Mouse (Mus musculus) lung, embryonic 16.5 days (tissue): ENCODE measurements around the gene Mrpl10. TPM values are rescaled to one million over a fixed set of nuclear protein-coding genes. Genes with fewer than 3 reads are reported as not detected.

Source experiments
- ATAC-seq: fragments of 200-750 bp; cut with Nextera tagmentation; 2 replicates; pipeline ENCODE4 v1.8.0; 2017; ENCODE audit warnings: low read depth, mild to moderate bottlenecking, moderate library complexity
- H3K27ac ChIP-seq: fragments of 300-500 bp; sonication (generic); 2 replicates; pipeline ENCODE4 v1.5.1; 2014; ENCODE audit warnings: mild to moderate bottlenecking, control low read depth, low read length
- H3K27me3 ChIP-seq: fragments of 300-500 bp; sonication (generic); 2 replicates; pipeline ENCODE4 v1.6.1; 2014; ENCODE audit warnings: low read depth, low read length, mixed read lengths; ENCODE audit not compliant: control insufficient read depth, insufficient read depth
- H3K36me3 ChIP-seq: fragments of 300-500 bp; sonication (generic); 2 replicates; pipeline ENCODE4 v1.6.1; 2014; ENCODE audit warnings: low read length; ENCODE audit not compliant: control insufficient read depth, insufficient read depth
- H3K4me1 ChIP-seq: fragments of 300-500 bp; sonication (generic); replicated peaks from 2 replicates; pipeline ENCODE4 v1.6.1; 2014; ENCODE audit warnings: low read length, mixed read lengths; ENCODE audit not compliant: control insufficient read depth, insufficient read depth
- H3K4me2 ChIP-seq: fragments of 300-500 bp; sonication (generic); 2 replicates; pipeline ENCODE4 v1.6.1; 2014; ENCODE audit warnings: low read depth, low read length, control low read depth
- H3K4me3 ChIP-seq: fragments of 300-500 bp; sonication (generic); 2 replicates; pipeline ENCODE4 v1.5.1; 2014; ENCODE audit warnings: mild to moderate bottlenecking, low read length, control low read depth
- H3K9ac ChIP-seq: fragments of 300-500 bp; sonication (generic); 2 replicates; pipeline ENCODE4 v1.6.1; 2014; ENCODE audit warnings: low read length, control low read depth
- H3K9me3 ChIP-seq: fragments of 300-500 bp; sonication (generic); 2 replicates; pipeline ENCODE4 v1.6.1; 2016; ENCODE audit warnings: low read length; ENCODE audit not compliant: control insufficient read depth
- WGBS: fragments of 180-500 bp; shearing (Covaris S2); extraction: QIAGEN DNeasy Blood & Tissue Kit; methylation state at CpG from one replicate; pipeline ENCODE4 v1.1.7; 2014; 5-methylcytosine and 5-hydroxymethylcytosine counted together
- polyA plus RNA-seq: library from polyadenylated mRNA; unstranded; fragments of >200 nt; fragmentation: Nextera tagmentation; extraction: Ambion mirVana; gene quantifications from 2 replicates; pipeline ENCODE4 v1.2.1, GENCODE M21; 2015

The Mrpl10 gene
- polyA plus RNA-seq, 1 experiment from 2014 or later = 76.5 TPM

- WGBS = 38% methylated on average over 10 of the region's 10 CpGs
- no peak overlapping the region for H3K4me3 ChIP-seq
- no peak overlapping the region; the same call in 1 of the 2 replicates for H3K9ac ChIP-seq
- no peaks in the 10 kb centered on the region for H3K36me3 ChIP-seq
- peaks cover 38% of the 10 kb centered on the region for H3K27me3 ChIP-seq
- ATAC-seq = no peak
- no peak overlapping the region for H3K4me2 ChIP-seq
- H3K4me1 ChIP-seq = peaks cover 20% of the 10 kb centered on the region
- no peak overlapping the region; the same call in 1 of the 2 replicates for H3K27ac ChIP-seq
- no peaks in the 10 kb centered on the region for H3K9me3 ChIP-seq
Measured at GRCm38 (mm10) chr11:97024977-97025376, 16.4 kb upstream of the Mrpl10 start.

GRCm38 (mm10) chr11:97025721-97026344, 15.5 kb upstream of the Mrpl10 start:
- peaks cover 30% of the 10 kb centered on the region for H3K27me3 ChIP-seq
- peak overlapping the region; percentile 40 for H3K4me3 ChIP-seq
- H3K9me3 ChIP-seq = no peaks in the 10 kb centered on the region
- H3K4me2 ChIP-seq = peak overlapping the region; percentile 50
- WGBS = 3% methylated on average over 17 of the region's 17 CpGs
- ATAC-seq = peak; percentile 63
- H3K4me1 ChIP-seq = peaks cover 25% of the 10 kb centered on the region
- no peaks in the 10 kb centered on the region for H3K36me3 ChIP-seq
- H3K27ac ChIP-seq = peak overlapping the region; percentile 82
- H3K9ac ChIP-seq = peak overlapping the region; percentile 61

GRCm38 (mm10) chr11:97029686-97030417, 11.5 kb upstream of the Mrpl10 start, which contains the start of gene Scrn2:
Gene Scrn2, plus strand, starts transcription at chr11:97029938.
- Histone ChIP-seq H3K27me3 (no peaks in the 10 kb centered on the region), H3K9ac (peak within 1 kb of the TSS; percentile 90), H3K4me2 (peak within 1 kb of the TSS; percentile 85), H3K4me1 (peaks cover 12% of the 10 kb centered on the region), H3K4me3 (peak within 1 kb of the TSS; percentile 76), H3K9me3 (no peaks in the 10 kb centered on the region), H3K36me3 (no peaks in the 10 kb centered on the region), H3K27ac (peak within 1 kb of the TSS; percentile 91)
- ATAC-seq = peak; percentile 85
- under 1% methylated on average over 25 of the region's 25 CpGs for WGBS

DNA sequence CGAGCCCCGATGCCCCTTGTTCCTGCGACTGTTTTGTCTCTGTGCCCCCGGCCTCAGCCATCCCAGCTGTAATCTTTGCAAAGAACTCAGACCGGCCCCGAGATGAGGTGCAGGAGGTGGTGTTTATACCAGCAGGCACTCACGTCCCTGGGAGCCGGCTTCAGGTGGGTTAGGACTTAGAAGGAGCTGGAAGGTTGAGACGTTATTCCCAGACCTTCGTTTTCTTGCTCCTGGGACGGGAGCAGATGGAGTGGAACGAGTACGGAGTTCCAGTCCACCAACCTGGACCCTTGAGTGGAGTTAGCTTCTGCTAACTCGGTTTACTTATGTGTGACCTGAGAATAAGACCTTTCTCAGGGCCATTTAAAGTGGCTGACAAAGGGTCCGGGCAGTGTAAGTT, 10.9 kb upstream of the Mrpl10 start:
- 11% methylated on average over 15 of the region's 15 CpGs for WGBS
- H3K27ac ChIP-seq = peak overlapping the region; percentile 91; the same call in 1 of the 2 replicates
- no peaks in the 10 kb centered on the region for H3K9me3 ChIP-seq
- ATAC-seq = no peak
- no peaks in the 10 kb centered on the region for H3K36me3 ChIP-seq
- H3K4me1 ChIP-seq = peaks cover 11% of the 10 kb centered on the region
- H3K27me3 ChIP-seq = no peaks in the 10 kb centered on the region
- peak overlapping the region; percentile 85 for H3K4me2 ChIP-seq
- H3K4me3 ChIP-seq = peak overlapping the region; percentile 76
- peak overlapping the region; percentile 90 for H3K9ac ChIP-seq

DNA sequence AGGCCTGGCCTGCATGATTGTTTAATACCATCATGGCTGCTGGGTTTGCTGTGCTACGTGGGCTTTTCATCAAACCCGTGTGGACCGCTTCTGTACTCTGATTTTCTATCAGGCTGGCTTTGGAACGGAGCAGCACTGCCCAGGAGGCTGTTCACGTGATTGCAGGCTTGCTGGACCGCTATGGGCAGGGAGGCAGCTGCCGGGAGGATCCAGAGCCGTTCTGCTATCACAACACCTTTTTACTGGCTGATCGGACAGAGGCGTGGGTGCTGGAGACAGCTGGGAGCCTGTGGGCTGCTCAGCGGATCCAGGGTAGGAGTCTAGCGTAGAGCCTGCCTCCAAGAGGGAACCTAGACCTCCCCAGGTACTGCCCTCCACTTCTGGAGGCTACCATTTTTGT, 9.4 kb upstream of the Mrpl10 start:
- 75% methylated on average over 12 of the region's 12 CpGs for WGBS
- H3K4me3 ChIP-seq = no peak overlapping the region
- H3K9me3 ChIP-seq = no peaks in the 10 kb centered on the region
- H3K27ac ChIP-seq = no peak overlapping the region
- no peaks in the 10 kb centered on the region for H3K27me3 ChIP-seq
- no peak overlapping the region for H3K4me2 ChIP-seq
- peaks cover 5% of the 10 kb centered on the region; the same call in 1 of the 2 replicates for H3K4me1 ChIP-seq
- H3K36me3 ChIP-seq = no peaks in the 10 kb centered on the region
- no peak for ATAC-seq
- H3K9ac ChIP-seq = no peak overlapping the region

- H3K27me3 ChIP-seq = no peaks in the 10 kb centered on the region
Measured at GRCm38 (mm10) chr11:97032499-97032898, 8.9 kb upstream of the Mrpl10 start.

DNA sequence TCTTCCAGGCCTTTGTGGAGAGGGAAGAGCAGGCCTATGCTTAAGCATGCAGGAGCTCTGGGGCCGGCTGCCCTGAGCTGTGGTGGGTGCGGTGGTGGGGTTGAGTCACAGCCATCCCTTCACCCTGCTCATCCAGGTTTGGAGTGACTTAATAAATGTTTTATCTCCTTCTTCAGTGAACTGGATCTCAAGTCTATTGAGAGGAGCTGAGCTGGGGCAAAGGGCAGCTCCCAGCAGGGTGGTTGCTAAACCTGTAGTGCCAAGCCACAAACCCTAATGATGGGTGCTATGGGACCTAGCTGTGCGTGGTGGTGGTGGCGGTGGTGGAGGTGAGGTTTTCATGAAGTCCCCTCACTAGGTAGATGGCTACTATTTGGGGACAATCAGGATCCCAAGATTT, 7.6 kb upstream of the Mrpl10 start:
- H3K9me3 ChIP-seq = no peaks in the 10 kb centered on the region
- no peak for ATAC-seq
- H3K9ac ChIP-seq = no peak overlapping the region
- no peak overlapping the region for H3K4me3 ChIP-seq
- no peak overlapping the region for H3K4me2 ChIP-seq
- no peaks in the 10 kb centered on the region for H3K36me3 ChIP-seq
- WGBS = 94% methylated on average over 4 of the region's 4 CpGs
- H3K4me1 ChIP-seq = peaks cover 5% of the 10 kb centered on the region; the same call in 1 of the 2 replicates
- no peak overlapping the region for H3K27ac ChIP-seq
- no peaks in the 10 kb centered on the region for H3K27me3 ChIP-seq

More at GRCm38 (mm10) chr11:97032499-97032898, 8.9 kb upstream of the Mrpl10 start:
- H3K9ac ChIP-seq = no peak overlapping the region
- no peak overlapping the region for H3K4me2 ChIP-seq
- no peak overlapping the region for H3K27ac ChIP-seq
- H3K9me3 ChIP-seq = no peaks in the 10 kb centered on the region
- no peaks in the 10 kb centered on the region for H3K36me3 ChIP-seq
- H3K4me1 ChIP-seq = peaks cover 5% of the 10 kb centered on the region; the same call in 1 of the 2 replicates
- WGBS = 91% methylated on average over 4 of the region's 4 CpGs
- no peak for ATAC-seq
- H3K4me3 ChIP-seq = no peak overlapping the region

GRCm38 (mm10) chr11:97036141-97036540, 5.2 kb upstream of the Mrpl10 start:
- H3K4me2 ChIP-seq = no peak overlapping the region
- no peak overlapping the region for H3K4me3 ChIP-seq
- no peaks in the 10 kb centered on the region for H3K36me3 ChIP-seq
- H3K9me3 ChIP-seq = no peaks in the 10 kb centered on the region
- ATAC-seq = no peak
- H3K27ac ChIP-seq = no peak overlapping the region
- WGBS = 72% methylated on average over 5 of the region's 5 CpGs
- H3K9ac ChIP-seq = no peak overlapping the region
- no peaks in the 10 kb centered on the region for H3K27me3 ChIP-seq
- no peaks in the 10 kb centered on the region; the same call in 1 of the 2 replicates for H3K4me1 ChIP-seq

- WGBS = 64% methylated on average over 7 of the region's 7 CpGs
- no peak overlapping the region for H3K27ac ChIP-seq
- H3K4me3 ChIP-seq = no peak overlapping the region
- no peaks in the 10 kb centered on the region for H3K27me3 ChIP-seq
- no peaks in the 10 kb centered on the region for H3K9me3 ChIP-seq
- H3K4me2 ChIP-seq = no peak overlapping the region
- peaks cover 8% of the 10 kb centered on the region for H3K4me1 ChIP-seq
- ATAC-seq = no peak
- H3K9ac ChIP-seq = no peak overlapping the region
- H3K36me3 ChIP-seq = no peaks in the 10 kb centered on the region
Measured at GRCm38 (mm10) chr11:97038881-97039280, 2.5 kb upstream of the Mrpl10 start.
